Mouse (Mus musculus) CH12.LX (cell line): ENCODE measurements at regions not wholly inside any gene's neighbourhood (a gene's known extent, or its start where the extent isn't known, plus 50 kb on each side); places are given as distances from the start of the nearest gene placed in this dataset.

Experiments used
- CHD1 ChIP-seq: IDR thresholded peaks from 2 replicates; pipeline ENCODE4 v1.6.1; 2012; ENCODE audit warnings: low read depth, low read length, improper control_type of control experiment, inconsistent platforms
- CTCF ChIP-seq, 2 experiments: IDR thresholded peaks in 1 of 2; conservative IDR thresholded peaks in 1 of 2; 2 replicates each; pipeline ENCODE4 v1.5.1; 2011 to 2012; ENCODE audit warnings: low read depth in 2 of 2, low read length in 2 of 2, improper control_type of control experiment in 1 of 2, inconsistent platforms in 1 of 2, mild to moderate bottlenecking in 1 of 2, moderate library complexity in 1 of 2
- E2F4 ChIP-seq: IDR thresholded peaks from 2 replicates; pipeline ENCODE4 v1.6.1; 2011; ENCODE audit warnings: low read depth, low read length, improper control_type of control experiment; ENCODE audit not compliant: insufficient replicate concordance
- EP300 ChIP-seq: IDR thresholded peaks from 2 replicates; pipeline ENCODE4 v1.6.1; 2011; ENCODE audit warnings: low read length, improper control_type of control experiment
- KAT2A ChIP-seq: IDR thresholded peaks from 2 replicates; pipeline ENCODE4 v1.6.1; 2012; ENCODE audit warnings: low read length, improper control_type of control experiment, inconsistent platforms; ENCODE audit not compliant: insufficient replicate concordance
- MAX ChIP-seq: IDR thresholded peaks from 2 replicates; pipeline ENCODE4 v1.6.1; 2011; ENCODE audit warnings: low read length, improper control_type of control experiment
- NELFE ChIP-seq: IDR thresholded peaks from 2 replicates; pipeline ENCODE4 v1.6.1; 2011; ENCODE audit warnings: low read depth, low read length, improper control_type of control experiment
- NRF1 ChIP-seq: IDR thresholded peaks from 2 replicates; pipeline ENCODE4 v1.6.1; 2014; ENCODE audit warnings: low read depth, mild to moderate bottlenecking, inconsistent platforms, low read length, improper control_type of control experiment, moderate library complexity
- POLR2A ChIP-seq: IDR thresholded peaks from 2 replicates; pipeline ENCODE4 v1.6.1; 2011; ENCODE audit warnings: low read depth, mild to moderate bottlenecking, improper control_type of control experiment, low read length
- POLR2AphosphoS2 ChIP-seq: IDR thresholded peaks from 2 replicates; pipeline ENCODE4 v1.6.1; 2011; ENCODE audit warnings: low read depth, low read length, improper control_type of control experiment
- RAD21 ChIP-seq: IDR thresholded peaks from 2 replicates; pipeline ENCODE4 v1.6.1; 2011; ENCODE audit warnings: low read depth, mild to moderate bottlenecking, low read length, improper control_type of control experiment, moderate library complexity
- SIN3A ChIP-seq: IDR thresholded peaks from 2 replicates; pipeline ENCODE4 v1.6.1; 2012; ENCODE audit warnings: low read length, improper control_type of control experiment, inconsistent platforms
- SMC3 ChIP-seq: IDR thresholded peaks from 2 replicates; pipeline ENCODE4 v1.6.1; 2011; ENCODE audit warnings: low read depth, low read length, improper control_type of control experiment
- TCF12 ChIP-seq: IDR thresholded peaks from 2 replicates; pipeline ENCODE4 v1.6.1; 2014; ENCODE audit warnings: low read depth, mild to moderate bottlenecking, inconsistent platforms, low read length, improper control_type of control experiment

- no peak for TF ChIP-seq MAX
- no peak for TF ChIP-seq SIN3A
- TF ChIP-seq POLR2AphosphoS2, result no peak
- peak; percentile 65 to 85; a peak in 3 of 4 replicates for TF ChIP-seq CTCF (conservative IDR thresholded peaks at IDR 0.05 in 1 of 2, IDR thresholded peaks at IDR 0.05 in 1 of 2; ENCODE audit: low read depth in 2 of 2, low read length in 2 of 2)
- TF ChIP-seq TCF12, result no peak
- TF ChIP-seq POLR2A, result no peak
- TF ChIP-seq E2F4, result no peak
- TF ChIP-seq RAD21, result peak; percentile 83
- no peak for TF ChIP-seq KAT2A
- no peak for TF ChIP-seq CHD1
- no peak for TF ChIP-seq EP300
- no peak for TF ChIP-seq NRF1
- TF ChIP-seq SMC3, result peak; percentile 72
- no peak for TF ChIP-seq NELFE
These were observed 112.0 kb upstream of the Prkcq start for GRCm38 (mm10) chr2:11059731-11060425.
